Mouse (Mus musculus) G1E (cell line): ENCODE measurements around the gene Naa50.

Experiments
- CTCF ChIP-seq: IDR thresholded peaks from 2 replicates; pipeline ENCODE4 v1.5.1; 2012; ENCODE audit warnings: low read depth, low read length, inconsistent platforms, mixed read lengths
- GATA1 ChIP-seq: IDR thresholded peaks from 2 replicates; pipeline ENCODE4 v1.6.1; 2012; ENCODE audit warnings: borderline replicate concordance, low read length, inconsistent platforms, mixed read lengths
- POLR2AphosphoS5 ChIP-seq: IDR thresholded peaks from 2 replicates; pipeline ENCODE4 v1.6.1; 2012; ENCODE audit warnings: low read depth, low read length, inconsistent platforms; ENCODE audit not compliant: insufficient replicate concordance
- TAL1 ChIP-seq: conservative IDR thresholded peaks from 2 replicates; pipeline ENCODE4 v1.6.1; 2012; ENCODE audit warnings: low read depth, low read length, inconsistent platforms, mixed read lengths

DNA sequence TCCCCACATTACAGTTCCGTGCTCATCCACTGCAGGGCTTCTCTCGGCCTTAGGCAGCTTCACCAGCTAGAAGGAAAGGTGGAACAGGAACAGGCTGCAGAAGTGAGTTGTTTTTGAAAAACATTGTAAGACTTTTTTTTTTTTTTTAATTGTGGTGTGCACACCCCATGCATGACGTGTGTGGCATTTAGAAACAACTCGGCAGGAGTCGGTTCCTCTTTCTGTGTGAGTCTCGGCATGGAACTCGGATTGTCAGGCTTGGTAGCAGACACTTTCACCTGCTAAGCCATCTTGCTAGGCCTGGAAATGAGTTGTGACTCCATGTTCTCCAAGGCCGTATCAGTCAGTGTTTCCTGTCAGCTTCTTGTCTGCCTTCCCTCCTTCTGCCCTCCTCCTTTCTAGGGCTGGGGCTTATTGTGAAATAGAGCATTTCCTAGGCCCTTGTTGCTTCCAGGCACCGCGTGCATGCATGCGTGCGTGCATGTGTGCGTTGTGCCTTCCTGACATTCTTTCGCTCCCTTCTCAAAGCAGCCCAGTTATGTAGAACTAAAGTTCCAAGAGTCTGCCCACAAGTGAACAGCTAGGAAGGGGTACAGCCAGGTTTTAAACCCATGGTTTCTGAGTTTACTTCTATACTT is 59.6 kb downstream of the Naa50 start:
- TF ChIP-seq CTCF (no peak), GATA1 (no peak), POLR2AphosphoS5 (no peak), TAL1 (no peak)
